Mouse (Mus musculus): ENCODE measurements around the gene Dok7. TPM values are rescaled to one million over a fixed set of nuclear protein-coding genes. Genes with fewer than 3 reads are reported as not detected.

Gene Dok7
- polyA plus RNA-seq, 1 experiment from 2014 or later: 0.12 TPM

DNA sequence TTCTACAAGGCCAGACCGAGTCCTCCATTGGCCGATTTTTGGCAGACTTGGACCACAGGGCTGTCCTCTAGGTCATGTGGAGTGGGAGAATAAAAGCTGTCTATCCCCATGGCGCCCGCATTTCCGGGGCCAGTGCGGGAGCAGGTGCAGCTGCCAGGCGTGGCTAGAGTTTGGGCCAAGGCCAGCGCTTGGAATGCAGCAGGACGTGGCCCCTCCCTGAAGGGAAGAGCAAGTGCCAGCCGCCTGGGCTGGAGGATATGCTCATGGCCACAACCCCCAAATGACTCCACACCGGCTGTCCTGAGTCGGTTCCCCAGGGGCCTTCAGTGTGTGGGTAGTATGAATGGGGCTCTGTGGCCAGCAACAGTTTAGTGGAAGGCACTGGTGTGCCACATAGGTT lies 1.5 kb upstream of the Dok7 start:
- DNase-seq (ENCODE audit: low spot score): no peak

DNA sequence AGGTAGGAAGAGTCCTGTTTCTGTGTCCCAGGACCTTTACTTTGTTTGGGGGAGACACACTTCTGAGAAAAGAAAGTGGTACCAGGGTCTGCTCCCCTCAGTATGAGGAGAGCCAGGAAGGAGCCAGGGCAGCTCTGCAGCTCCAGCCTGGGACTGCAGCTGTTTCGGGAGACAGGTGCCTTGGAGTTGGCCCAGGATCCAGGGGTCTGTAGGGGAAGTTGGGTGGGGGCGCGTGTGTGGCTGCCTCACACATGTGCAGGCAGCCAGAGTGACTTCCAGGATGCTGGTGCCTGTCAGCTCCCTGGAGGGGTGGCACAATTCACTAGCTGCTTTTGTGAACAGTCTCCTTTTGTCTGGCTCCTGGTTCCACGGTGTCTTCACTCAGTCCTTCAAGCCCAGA lies 1.0 kb downstream of the Dok7 start:
- no peak for DNase-seq (ENCODE audit: low spot score)

DNA sequence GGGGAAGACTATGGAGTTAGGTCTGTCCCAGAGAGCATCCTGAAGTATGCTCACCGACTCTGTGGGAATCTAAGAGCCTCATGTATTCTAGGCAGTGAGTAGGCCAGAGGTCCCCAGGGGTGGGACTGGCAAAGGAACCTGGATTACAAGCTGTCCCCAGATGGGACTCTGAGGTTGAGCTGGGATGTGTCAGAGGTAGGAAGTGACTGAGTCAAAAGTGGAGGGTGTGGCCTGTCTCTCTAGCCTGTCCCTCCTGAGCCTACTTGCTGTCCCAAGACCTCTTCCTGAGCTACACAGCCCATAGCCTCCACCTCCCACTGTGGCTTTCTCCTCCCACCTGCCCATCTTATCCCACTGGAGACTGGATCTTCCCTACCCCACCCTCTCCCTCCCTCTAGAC lies 1.6 kb downstream of the Dok7 start:
- DNase-seq (ENCODE audit: low spot score): no peak

DNA sequence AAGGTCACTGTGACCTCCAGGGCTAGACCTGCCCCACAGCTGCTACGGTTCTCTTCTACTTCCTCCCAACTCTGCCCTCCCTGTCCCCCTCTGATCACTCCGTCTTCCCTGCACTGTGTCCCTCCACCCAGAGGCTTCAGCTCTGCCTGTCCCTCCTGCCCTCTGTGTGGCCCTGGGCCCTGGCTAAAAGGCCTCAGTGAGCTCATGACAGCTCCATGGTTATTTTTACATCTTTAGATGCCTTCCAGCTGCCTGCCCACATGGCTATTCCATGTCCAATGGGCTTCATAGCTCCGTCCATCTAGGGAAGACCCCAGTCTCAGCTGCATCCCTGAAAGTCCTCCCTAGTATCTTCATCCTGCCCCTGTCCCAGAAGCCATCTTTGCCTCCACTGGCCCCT lies 3.5 kb downstream of the Dok7 start:
- DNase-seq (ENCODE audit: low spot score): no peak

DNA sequence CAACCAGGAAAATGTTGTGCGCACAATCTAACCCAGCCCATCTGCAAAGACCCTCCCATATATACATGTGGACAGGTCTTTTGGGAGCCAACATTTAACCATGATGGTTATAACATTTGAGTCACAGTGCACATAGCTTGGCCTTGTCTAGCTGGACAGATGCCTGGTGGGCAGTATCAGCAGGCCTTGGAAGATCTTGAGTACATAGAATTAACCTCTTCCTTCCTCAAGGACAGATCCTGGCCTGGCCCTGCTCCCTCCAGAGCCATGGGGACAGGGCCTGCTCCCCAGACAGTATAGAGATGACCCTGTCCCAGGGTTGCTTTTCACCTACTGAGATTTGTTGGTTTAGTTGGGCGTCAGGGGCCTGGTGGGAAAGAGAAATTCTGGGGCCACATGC lies 13.3 kb downstream of the Dok7 start:
- no peak for DNase-seq (ENCODE audit: low spot score)

DNA sequence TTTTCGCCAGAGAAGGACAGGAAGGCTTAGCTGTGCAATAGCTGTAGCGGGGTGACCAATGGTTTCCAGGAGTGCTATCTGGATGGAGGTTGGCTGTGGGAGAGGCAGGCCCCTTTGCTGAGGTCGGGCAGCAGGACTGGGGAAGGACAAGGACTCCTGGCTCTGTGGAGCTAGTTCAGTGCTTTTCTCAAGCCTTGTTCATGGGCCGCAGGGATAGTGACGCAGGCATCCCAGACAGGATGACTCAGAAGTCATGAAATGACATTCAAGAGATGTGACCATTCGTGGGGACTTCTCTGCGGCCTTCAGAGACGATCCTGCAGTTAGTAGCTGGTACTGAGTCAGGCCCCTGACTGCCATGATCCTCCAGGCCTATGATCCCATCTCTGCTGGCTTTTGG lies 13.7 kb downstream of the Dok7 start:
- DNase-seq (ENCODE audit: low spot score): no peak

DNA sequence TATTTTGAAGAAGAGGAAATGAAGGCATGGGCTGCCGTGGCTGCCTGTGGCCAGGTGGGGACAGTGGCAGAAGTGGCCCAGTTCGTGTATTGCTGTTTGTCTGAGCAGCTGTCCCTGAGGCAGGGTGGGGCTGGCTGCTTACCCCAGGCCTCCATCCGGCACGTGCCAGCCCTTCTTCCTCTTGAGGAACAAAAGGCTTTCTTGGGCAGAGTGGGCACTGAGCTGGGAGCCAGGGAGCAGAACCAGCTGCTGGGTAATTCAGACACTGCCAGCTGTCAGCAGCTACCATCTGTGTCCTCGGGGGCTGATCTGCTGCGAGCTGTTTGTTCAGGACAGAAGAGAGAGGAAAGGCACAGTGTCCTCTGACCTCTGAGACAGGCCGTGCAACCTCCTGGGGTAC lies 14.4 kb downstream of the Dok7 start:
- no peak for DNase-seq (ENCODE audit: low spot score)

DNA sequence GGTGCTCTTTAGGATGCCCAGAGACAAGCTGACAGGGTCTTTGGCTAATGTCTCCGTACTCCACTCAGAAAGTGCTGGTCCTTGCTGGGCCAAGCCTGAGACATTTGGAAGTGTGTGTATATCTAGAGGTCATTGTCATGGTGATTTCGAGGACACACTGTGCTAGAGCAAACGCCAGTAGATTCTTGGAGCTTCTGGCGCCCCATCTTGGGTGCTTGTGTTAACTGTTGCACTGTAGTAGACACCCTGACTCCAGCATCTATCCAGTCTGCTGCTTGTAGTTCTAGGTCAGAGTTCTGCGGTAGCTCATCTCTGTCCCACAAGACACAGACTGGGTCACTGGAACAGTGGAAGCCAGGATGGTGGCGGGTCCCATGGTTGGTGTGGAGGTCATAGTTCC lies 15.3 kb downstream of the Dok7 start:
- DNase-seq (ENCODE audit: low spot score): no peak

DNA sequence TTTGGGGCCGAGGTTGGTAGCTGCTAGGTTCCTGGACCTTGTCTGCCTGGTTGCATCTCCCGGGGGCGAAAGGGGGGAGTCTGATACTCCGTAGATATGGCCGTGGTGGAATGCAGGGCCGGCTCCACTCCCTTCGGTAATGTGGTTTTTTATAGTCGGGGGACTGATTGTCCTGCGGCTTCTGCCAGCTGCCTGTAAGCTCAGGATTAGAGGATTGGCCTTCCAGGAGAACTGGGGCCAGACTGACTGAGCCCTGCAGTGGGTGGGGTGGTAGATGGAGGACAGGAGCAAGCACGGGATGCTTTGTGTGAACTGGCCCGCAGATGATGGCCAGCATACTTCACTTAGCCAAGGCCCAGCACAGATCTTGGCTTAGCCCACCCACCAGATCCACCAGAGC lies 16.7 kb downstream of the Dok7 start:
- no peak for DNase-seq (ENCODE audit: low spot score)

DNA sequence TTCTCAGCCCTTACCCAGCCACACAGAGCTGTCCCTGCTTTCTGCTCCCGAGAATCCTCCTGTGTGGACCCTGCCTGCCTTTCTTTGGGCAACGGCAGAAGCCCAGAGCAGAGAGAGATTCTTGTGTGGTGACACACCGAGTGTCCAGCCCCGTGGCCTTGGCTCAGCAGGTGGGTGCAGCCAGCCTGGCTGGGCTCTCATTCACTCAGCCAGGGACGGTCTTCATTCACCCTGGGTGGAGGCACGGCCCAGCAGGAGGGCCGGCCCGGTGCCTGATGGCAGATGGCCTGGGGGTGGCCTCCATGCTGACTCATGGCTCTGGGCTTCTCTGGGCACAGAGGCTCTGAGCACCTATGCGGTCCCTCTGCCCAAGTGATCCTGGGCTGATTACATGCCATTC lies 17.4 kb downstream of the Dok7 start:
- DNase-seq (ENCODE audit: low spot score): no peak

DNA sequence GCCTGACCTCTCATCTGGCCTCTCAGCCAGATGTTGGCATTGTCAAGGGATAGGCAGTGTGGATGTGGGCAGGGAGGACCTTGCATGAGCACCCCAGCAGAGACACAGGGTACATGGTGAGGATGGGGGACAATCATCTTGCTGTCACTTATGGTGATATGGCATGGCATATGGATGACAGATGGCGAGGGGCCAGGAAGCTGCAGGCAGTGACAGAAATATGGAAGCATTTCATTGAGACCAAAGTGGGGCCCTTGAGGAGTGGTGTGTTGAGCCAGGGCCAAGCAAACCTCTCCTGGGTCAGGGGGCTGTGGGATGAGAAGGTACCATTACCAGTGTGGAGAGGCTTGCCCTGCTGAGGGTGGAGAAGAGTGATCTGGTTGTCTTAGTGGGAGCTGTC lies 19.8 kb downstream of the Dok7 start:
- DNase-seq (ENCODE audit: low spot score): no peak

DNA sequence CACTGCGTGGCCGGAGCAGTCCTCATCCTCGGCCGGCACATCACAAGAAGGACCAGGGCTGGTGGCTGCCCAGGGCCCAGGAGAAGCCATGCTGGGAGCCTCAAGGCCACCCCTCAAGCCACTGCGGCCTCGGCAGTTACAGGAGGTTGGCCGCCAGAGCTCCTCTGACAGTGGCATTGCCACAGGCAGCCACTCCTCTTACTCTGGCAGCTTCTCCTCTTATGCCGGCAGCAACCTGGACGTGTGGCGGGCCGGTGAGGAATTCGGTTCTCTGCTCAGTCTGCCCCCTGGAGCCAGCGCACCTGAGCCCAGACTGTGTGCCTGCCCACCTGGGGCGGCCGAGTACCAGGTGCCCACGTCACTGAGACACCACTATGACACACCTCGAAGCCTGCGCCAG lies 22.5 kb downstream of the Dok7 start:
- DNase-seq (ENCODE audit: low spot score): no peak

DNA sequence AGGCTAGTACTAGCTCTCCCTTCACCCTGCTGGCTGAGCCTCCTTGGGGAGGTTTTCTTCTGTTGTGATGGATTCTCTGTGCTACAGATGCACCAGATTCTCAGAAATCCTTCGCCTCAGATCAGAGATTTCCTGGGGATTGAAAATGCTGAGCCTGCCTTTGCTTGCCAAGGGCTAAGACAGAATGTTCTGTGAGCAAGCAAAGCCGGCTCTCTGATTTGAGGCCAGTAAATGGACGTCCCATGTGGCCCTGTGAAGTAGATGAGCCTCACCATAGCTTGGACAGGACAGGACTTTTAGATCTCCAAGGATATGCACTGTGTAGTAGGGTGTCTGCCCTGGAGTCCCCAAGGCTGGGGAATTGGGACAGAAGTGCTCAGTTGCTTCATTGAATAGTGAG lies 28.3 kb downstream of the Dok7 start:
- no peak for DNase-seq (ENCODE audit: low spot score)

DNA sequence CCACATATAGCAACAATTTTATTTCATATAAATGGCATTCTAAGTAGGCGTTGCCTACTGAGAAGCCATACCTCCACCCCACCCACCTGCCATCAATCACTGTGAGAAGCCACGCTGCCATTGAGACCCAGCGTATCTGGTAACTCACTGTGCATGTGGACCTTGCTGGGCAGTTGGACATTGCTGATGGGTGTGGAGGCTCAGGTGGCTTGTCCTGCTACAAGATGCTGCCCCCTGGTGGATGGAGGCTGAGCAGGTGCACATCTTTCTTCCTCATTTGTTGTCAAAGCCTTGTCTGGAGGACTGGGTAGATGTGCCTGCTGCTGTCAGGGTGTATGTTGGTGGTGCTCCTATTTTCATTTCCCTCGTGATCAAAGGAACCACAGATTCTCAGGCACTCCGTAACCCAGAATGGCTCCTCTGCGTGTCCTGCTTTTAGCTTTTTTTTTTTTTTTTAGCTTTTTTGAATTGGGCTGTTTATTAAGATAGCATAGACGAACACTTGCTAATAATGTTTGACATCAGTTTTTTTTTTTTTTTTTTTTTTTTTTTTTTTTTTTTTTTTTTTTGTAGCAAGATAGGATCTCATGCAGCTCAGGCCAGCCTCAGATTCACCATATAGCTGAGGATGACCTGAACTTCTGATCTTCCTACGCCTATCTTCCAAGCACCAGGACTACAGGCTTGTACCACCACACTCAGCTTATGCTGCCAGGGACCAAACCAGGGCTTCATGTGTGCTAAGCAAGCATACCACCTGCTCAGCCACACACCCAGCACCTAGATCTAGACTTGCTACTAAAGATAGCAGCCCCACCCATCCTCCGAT lies 32.4 kb downstream of the Dok7 start:
- DNase-seq (ENCODE audit: low spot score): peak; percentile 68

DNA sequence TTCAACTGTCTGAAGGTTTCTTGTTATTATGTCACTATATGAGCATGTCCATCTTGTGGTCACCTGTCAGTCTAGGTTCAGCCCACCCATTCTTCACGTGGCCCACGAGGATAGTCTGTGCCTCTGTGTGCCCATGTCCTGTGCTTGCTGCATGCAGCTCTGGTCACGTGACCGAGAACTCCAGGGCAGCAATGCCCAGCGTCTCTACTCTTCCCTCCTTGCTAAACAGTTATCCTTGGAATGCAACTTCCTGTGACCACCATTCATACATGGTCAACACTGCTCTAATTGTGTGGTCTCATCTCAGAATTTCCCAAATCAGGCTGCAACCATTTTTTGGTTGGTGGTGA lies 33.0 kb downstream of the Dok7 start:
- no peak for DNase-seq (ENCODE audit: low spot score)

DNA sequence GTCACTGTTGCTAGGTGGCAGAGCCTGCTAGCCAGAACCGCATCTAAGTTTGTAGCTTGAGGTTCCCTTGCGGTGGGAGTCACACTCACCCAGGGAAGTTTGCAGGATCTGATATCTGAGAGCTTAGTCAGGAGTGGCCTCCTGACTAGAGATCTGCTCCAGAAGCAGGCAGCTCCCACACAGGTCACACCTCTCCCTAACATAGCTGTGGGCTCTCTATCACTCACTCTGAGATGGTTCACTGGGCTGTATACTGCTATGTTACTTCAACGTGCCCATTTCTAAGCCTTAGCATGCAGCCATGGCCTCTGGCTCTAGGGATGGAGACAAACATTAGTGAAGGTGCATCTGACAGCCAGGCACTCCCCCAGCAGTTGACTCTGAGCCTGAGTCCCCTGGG lies 35.1 kb downstream of the Dok7 start:
- no peak for DNase-seq (ENCODE audit: low spot score)

DNA sequence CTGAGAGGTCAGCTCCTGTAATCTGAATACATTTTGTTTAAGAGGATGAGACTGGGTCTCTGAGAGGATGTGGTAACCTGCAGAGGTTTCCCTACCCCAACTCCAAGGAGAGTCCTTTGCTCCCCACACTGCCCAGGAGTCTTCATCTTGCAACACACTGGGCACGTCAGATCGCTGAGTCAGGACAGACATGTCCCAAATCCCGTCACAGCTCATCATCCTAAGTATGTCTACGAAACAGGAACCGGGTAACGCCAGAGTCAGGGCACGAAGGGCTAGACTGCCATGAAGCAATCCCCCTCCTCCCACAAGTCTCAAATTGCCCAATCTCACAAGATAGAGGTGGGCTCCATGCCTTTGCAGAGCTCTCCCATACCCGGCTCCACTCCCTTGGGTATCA lies 46.5 kb downstream of the Dok7 start:
- no peak for DNase-seq (ENCODE audit: low spot score)

DNA sequence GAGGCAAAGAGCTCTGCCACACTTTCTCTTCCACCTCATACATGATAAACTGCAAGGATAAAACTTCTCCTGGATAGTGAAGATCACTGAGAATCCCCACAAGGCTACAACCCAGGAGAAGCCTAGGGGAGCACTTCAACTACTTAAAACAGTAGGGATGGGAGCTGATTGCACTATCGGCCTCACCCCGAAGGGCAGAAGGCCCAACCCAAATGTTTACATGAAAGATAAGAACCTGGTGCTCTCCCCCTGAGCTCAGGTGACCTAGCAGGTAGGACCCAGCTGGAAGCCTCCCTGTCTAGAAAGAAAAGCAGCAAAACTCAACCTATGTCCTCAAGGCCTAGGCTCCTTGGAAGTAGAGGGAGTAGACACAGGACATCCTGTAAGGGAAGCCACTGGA lies 47.0 kb downstream of the Dok7 start:
- DNase-seq (ENCODE audit: low spot score): no peak

DNA sequence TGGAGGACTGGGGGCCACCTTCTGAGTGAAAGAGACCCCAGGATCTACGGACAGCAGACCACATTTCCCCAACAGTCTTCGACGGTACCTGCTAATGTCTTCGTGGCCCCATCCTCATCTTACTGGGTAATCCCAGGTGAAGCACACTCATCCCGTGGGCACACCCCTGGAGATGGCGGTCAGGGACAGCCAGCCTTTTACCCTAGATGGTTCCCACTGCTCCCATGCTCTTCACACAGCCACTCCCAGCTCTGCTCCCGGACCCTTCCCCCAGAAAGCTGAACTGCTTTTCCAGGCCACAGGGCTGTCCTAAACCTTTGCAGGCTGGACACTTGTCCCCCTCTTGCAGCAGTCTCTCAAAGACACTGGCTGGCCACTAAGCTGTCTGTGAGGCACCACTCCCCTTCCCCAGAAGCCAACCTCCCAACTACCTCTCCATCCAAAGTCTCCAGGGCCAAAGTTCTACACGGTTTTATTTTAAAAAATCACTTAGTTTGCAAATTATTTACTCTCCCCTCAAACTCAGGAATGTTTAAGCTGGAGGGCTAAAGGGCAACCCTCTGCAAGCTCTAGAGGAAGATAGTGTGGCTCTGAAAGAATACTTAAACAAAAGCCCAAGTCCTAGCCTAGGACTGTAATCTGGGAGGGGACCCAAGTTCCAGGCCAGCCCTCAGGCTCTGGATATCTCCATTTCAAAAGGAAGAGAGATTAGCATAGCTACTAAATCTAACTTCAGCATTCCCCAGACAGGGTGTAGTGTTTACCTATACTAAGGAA lies 47.8 kb downstream of the Dok7 start:
- DNase-seq (ENCODE audit: low spot score): no peak

DNA sequence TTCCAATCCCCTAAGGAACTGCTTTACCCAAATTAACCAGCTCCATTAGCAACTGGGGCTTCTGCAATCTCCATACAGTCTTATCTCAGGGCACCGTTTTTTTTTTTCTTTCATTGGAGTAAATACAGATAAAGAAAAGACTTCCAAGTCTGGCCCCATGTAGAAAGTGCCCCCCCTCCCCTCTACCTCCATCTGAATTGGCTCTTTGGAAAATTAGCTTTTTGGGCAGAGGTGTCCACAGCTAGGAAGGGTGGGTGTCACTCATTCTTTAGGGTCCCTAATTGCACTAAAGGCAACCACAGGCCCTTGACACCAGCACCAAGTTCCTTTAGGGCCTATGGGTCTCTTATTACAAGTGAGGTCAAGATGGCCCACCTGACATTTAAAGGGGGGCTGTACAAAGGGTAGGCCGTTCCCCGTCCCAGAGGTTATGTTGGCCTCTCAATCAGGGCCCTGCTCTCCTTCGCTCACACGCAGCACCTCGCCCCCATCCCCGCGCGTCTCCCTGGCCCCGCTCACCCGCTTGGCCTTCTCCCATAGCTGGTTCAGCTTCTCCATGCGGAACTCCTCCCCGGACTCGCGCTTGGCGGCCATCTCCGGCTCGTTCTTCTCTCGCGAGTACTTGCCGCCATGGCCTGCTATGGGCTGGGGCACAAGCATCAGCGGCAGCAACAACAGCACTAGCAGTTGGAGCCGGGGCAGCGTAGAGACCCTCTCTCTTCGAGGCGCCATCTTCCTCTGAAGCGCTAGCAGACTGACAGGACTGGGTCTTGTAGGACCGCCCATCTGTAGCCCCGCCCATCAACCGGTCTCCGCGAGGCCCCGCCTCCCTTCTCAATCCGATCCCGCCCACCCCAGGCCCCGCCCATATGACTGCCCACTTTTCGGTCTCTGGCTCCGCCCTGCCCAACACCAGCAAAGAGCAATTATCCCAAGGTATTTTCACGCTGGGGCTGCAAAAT lies 48.7 kb downstream of the Dok7 start, which contains the start of gene Lrpap1:
Gene Lrpap1, minus strand, starts transcription at position 807 of the 962 bp plus-strand sequence.
- DNase-seq (ENCODE audit: low spot score): peak; percentile 90

DNA sequence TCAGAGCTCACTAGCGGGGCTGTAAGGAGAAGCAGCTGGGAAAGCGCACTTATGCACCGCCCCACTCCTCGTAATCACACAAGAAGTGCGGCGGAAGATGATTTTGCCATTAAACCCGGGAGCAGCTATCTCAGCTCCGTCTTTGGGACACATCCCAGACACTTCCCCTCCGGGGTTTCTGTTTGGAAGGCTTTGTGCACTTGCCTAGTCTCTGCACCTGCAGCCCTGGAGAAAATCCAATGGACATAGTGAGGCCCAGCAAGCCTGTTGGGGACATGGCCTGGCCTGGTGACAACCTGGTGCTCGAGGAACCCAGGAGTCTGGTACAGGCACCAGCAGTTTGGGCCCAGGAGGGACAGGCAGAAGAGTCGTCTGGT lies 49.3 kb downstream of the Dok7 start:
- no peak for DNase-seq (ENCODE audit: low spot score)

DNA sequence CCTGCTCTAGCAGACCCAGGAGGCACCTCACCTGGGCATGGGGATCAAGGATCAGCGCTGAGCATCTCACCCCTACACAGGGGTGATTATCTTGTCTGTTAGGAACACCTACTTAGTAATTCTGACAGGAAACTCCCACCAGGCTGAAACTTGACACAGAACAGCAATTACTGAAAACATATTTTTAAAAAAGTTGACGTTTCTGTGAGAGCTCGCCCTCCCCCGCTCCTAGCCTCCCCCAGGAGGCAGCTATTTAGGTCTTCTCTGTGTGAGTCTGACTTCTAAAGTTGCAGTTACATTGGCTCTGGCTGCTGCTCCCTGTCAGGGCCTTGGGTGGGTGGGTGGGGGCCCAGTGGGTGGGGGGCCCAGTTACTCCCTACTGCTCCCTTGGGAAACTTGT lies 55.9 kb downstream of the Dok7 start:
- DNase-seq (ENCODE audit: low spot score): no peak
